Mouse (Mus musculus) subcutaneous adipose tissue, adult 2 months (tissue): ENCODE measurements around the gene Ctsll3. TPM values are rescaled to one million over a fixed set of nuclear protein-coding genes. Genes with fewer than 3 reads are reported as not detected.

Experiments used
- polyA plus RNA-seq: library from polyadenylated mRNA; depleted of rRNA; stranded (reverse); fragments of >200 nt; gene quantifications from 2 replicates; pipeline ENCODE4 v1.2.3, GENCODE M21; 2012; ENCODE audit warnings: low replicate concordance; rRNA removed

Ctsll3 gene
- polyA plus RNA-seq, result not detected in 2 replicates

GRCm38 (mm10) chr13:60802749-60803148 is at the start of gene Ctsll3:
TSS of gene Ctsll3 (minus strand) at chr13:60802849.

GRCm38 (mm10) chr13:60786264-60786663 is 16.4 kb downstream of the Ctsll3 start, which contains the start of gene BC051665:
TSS of gene BC051665 (minus strand) at chr13:60786364.

Other genes starting within 250 kb of the Ctsll3 start
- 98.1 and 111 TPM in 2 replicates for gene Dapk1, start 200.9 kb downstream of the Ctsll3 start, polyA plus RNA-seq
- gene BC051665, start 16.5 kb downstream of the Ctsll3 start, polyA plus RNA-seq, result not detected in 2 replicates
- 0.19 and 0.85 TPM in 2 replicates for gene 4930486L24Rik, start 61.6 kb upstream of the Ctsll3 start, polyA plus RNA-seq
- 0.36 and 1.8 TPM in 2 replicates for gene Gm49392, start 94.0 kb upstream of the Ctsll3 start, polyA plus RNA-seq
- 4.0 and 8.2 TPM in 2 replicates for gene Ctla2b, start 94.6 kb upstream of the Ctsll3 start, polyA plus RNA-seq
- gene Tpbpb, start 102.0 kb upstream of the Ctsll3 start, polyA plus RNA-seq, result not detected in 2 replicates
- gene Gm49393, start 132.7 kb upstream of the Ctsll3 start, polyA plus RNA-seq, result not detected in 2 replicates
- 4.6 and 5.1 TPM in 2 replicates for gene Gm49391, start 133.7 kb upstream of the Ctsll3 start, polyA plus RNA-seq
- 25.2 and 37.4 TPM in 2 replicates for gene Ctla2a, start 133.8 kb upstream of the Ctsll3 start, polyA plus RNA-seq
- gene Tpbpa, start 139.1 kb upstream of the Ctsll3 start, polyA plus RNA-seq, result not detected in 2 replicates
- not detected in 2 replicates for gene Ctsj, start 203.1 kb upstream of the Ctsll3 start, polyA plus RNA-seq
- not detected in 2 replicates for gene Ctsq, start 237.8 kb upstream of the Ctsll3 start, polyA plus RNA-seq